25 mouse cellular contexts compared by ENCODE assay signal in genomic region chr15:12513526-12513925, GRCm38 (mm10).
DNase-seq lines count a peak whose midpoint lies in the region; ATAC-seq lines count a peak whose summit lies in the region.
"Had no signal": no experiment of that assay in that cellular context is flagged by ENCODE, and none has a peak within 500 bp of the region (broad histone marks: within the 10 kb centered on the region; RNA-seq: fewer than 3 reads in every experiment).

No protein-coding gene starts in this region.

- H3K4me1 ChIP-seq in limb, embryonic 12.5 days (replicated peaks): peaks cover 66% of the 10 kb centered on the region

- DNase-seq in adrenal gland, postnatal 14 days: peak; percentile 45
- DNase-seq in adrenal gland, postnatal 4 days (ENCODE audit: low spot score in 2 of 2): no peak
- DNase-seq in adrenal gland, postnatal 25 days: peak; percentile 13
- DNase-seq in gastrocnemius, adult 8-10 months (ENCODE audit: low spot score in 2 of 2): peak; percentile 29 to 58
- no peak for DNase-seq in frontal cortex, postnatal 36 days (ENCODE audit: low spot score in 2 of 2)
- no peak for DNase-seq in Muller cell, postnatal 12 days (ENCODE audit: inconsistent ontology term)
- no peak for DNase-seq in layer of hippocampus, postnatal 14 days (ENCODE audit: low spot score in 2 of 2)
- DNase-seq: cerebellum, adult 2 months; forebrain, postnatal 0 days; heart, postnatal 14 days; kidney, adult 2 months; layer of hippocampus, adult 9-11 months; left cerebral cortex, postnatal 4 days; lung, adult 2 months; right cerebral cortex, postnatal 14 days; spleen, adult 18-20 months had no signal

- H3K9ac ChIP-seq in limb, embryonic 12.5 days (replicated peaks): no peak overlapping the region
- H3K9ac ChIP-seq: forebrain, postnatal 0 days; heart, embryonic 13.5 days; hindbrain, embryonic 13.5 days; liver, embryonic 12.5 days; midbrain, embryonic 13.5 days had no signal

- 0 out of 2 replicates have a peak, but pooled peaks cover 8% of the 10 kb centered on the region for H3K27me3 ChIP-seq in limb, embryonic 12.5 days
- H3K27me3 ChIP-seq: heart, embryonic 13.5 days; hindbrain, embryonic 13.5 days; liver, embryonic 12.5 days; midbrain, embryonic 13.5 days; Patski had no signal

- H3K4me2 ChIP-seq in limb, embryonic 12.5 days: no peak overlapping the region
- H3K4me2 ChIP-seq: heart, embryonic 13.5 days; hindbrain, embryonic 13.5 days; liver, embryonic 12.5 days; midbrain, embryonic 13.5 days had no signal

- no peaks in the 10 kb centered on the region for H3K9me3 ChIP-seq in limb, embryonic 12.5 days
- H3K9me3 ChIP-seq: heart, embryonic 13.5 days; hindbrain, embryonic 13.5 days; liver, embryonic 12.5 days; megakaryocyte, embryonic 14.5 days; midbrain, embryonic 13.5 days had no signal

- H3K4me3 ChIP-seq in limb, embryonic 12.5 days (replicated peaks): no peak overlapping the region
- H3K4me3 ChIP-seq: heart, adult 2 months; heart, embryonic 13.5 days; hindbrain, embryonic 13.5 days; liver, embryonic 12.5 days; midbrain, embryonic 13.5 days had no signal

- 33% methylated on average over 9 of the region's 9 CpGs for WGBS in limb, embryonic 12.5 days

- H3K27ac ChIP-seq in limb, embryonic 12.5 days: peak overlapping the region; percentile 73
- H3K27ac ChIP-seq: heart, adult 2 months; heart, embryonic 13.5 days; hindbrain, embryonic 13.5 days; kidney, postnatal 0 days; liver, embryonic 12.5 days; midbrain, embryonic 13.5 days had no signal

- no peaks in the 10 kb centered on the region for H3K36me3 ChIP-seq in limb, embryonic 12.5 days
- H3K36me3 ChIP-seq: heart, embryonic 13.5 days; hindbrain, embryonic 13.5 days; liver, embryonic 12.5 days; midbrain, embryonic 13.5 days had no signal

- ATAC-seq in limb, embryonic 12.5 days (ENCODE audit: insufficient number of reproducible peaks, insufficient read depth, low FRiP score, low TSS enrichment, low read depth): no peak
- ATAC-seq: forebrain, postnatal 0 days; liver, embryonic 12.5 days; midbrain, embryonic 13.5 days; Patski had no signal

Comparison
In these comparisons a context has a peak if more than half of its experiments do, and no peak if none do; other contexts are left out.
1. DNase-seq: peak in adrenal gland, postnatal 14 days (single experiment), adrenal gland, postnatal 25 days (single experiment) and gastrocnemius, adult 8-10 months (2 of 2); none in adrenal gland, postnatal 4 days (0 of 2), frontal cortex, postnatal 36 days (0 of 2), Muller cell, postnatal 12 days (single experiment) and layer of hippocampus, postnatal 14 days (0 of 2).